Mouse (Mus musculus): ENCODE results near the gene Pms2. TPM values are rescaled to one million over a fixed set of nuclear protein-coding genes. Genes with fewer than 3 reads are reported as not detected.

The Pms2 gene
- 2.5 TPM for polyA plus RNA-seq (2012; fragmentation: generic; extraction: Trizol)

GRCm38 (mm10) chr5:143909417-143910400 is at the start of gene Pms2, which contains the start of gene Aimp2:
Gene Pms2 (plus strand): TSS chr5:143909964.
Gene Aimp2 (minus strand): TSS chr5:143909847.
- TF ChIP-seq POLR2AphosphoS2 (IDR thresholded peaks at IDR 0.05; ENCODE audit: insufficient read length, low read depth) = peak; percentile 86
- peak; percentile 13 for TF ChIP-seq MAX (IDR thresholded peaks at IDR 0.05; ENCODE audit: low read depth)
- peak in 1 of 3 experiments; percentile 28 for TF ChIP-seq MYOD1 (IDR thresholded peaks at IDR 0.05; ENCODE audit: control insufficient read depth in 1 of 3, insufficient read length in 2 of 3, low read depth in 2 of 3)
- TF ChIP-seq TCF12 (IDR thresholded peaks at IDR 0.05; ENCODE audit: insufficient read depth, poor library complexity, severe bottlenecking) = no peak
- no peak for TF ChIP-seq MYOG (IDR thresholded peaks at IDR 0.05; ENCODE audit: control insufficient read depth in 1 of 3, insufficient read depth in 1 of 3, insufficient read length in 2 of 3, low read depth in 2 of 3)
- TF ChIP-seq POLR2A (IDR thresholded peaks at IDR 0.05; ENCODE audit: insufficient read length, low read depth) = peak; percentile 82
- TF ChIP-seq E2F4 (IDR thresholded peaks at IDR 0.05; ENCODE audit: insufficient read depth) = peak; percentile 87
- TF ChIP-seq USF1 (IDR thresholded peaks at IDR 0.05; ENCODE audit: low read depth) = no peak
- TF ChIP-seq REST (IDR thresholded peaks at IDR 0.05; ENCODE audit: insufficient read depth, insufficient read length) = no peak
- TF ChIP-seq SRF (IDR thresholded peaks at IDR 0.05; ENCODE audit: control insufficient read depth, insufficient read length, low read depth) = no peak
- Histone ChIP-seq H3K4me3 (peak within 1 kb of the TSS; percentile 79), H3K27me3 (ENCODE audit: control insufficient read depth, insufficient read depth, insufficient read length) (no peaks in the 10 kb centered on the region), H3ac (ENCODE audit: control insufficient read depth, insufficient read length) (peak within 1 kb of the TSS; percentile 36), H3K4me2 (ENCODE audit: low read depth) (peak within 1 kb of the TSS; percentile 83), H3K36me3 (ENCODE audit: control insufficient read depth, insufficient read depth) (peaks cover 1% of the 10 kb centered on the region), H3K79me2 (ENCODE audit: control insufficient read depth, insufficient read depth) (peaks cover 26% of the 10 kb centered on the region)

- no peak overlapping the region for H3ac ChIP-seq (ENCODE audit: control insufficient read depth, insufficient read length)
- no peak overlapping the region for H3K4me2 ChIP-seq (ENCODE audit: low read depth)
- H3K4me3 ChIP-seq = no peak overlapping the region
- no peaks in the 10 kb centered on the region for H3K27me3 ChIP-seq (ENCODE audit: control insufficient read depth, insufficient read depth, insufficient read length)
- TF ChIP-seq E2F4 (IDR thresholded peaks at IDR 0.05; ENCODE audit: insufficient read depth) = no peak
- peak in 1 of 3 experiments; percentile 55 for TF ChIP-seq MYOD1 (IDR thresholded peaks at IDR 0.05; ENCODE audit: control insufficient read depth in 1 of 3, insufficient read length in 2 of 3, low read depth in 2 of 3)
- TF ChIP-seq SRF (IDR thresholded peaks at IDR 0.05; ENCODE audit: control insufficient read depth, insufficient read length, low read depth) = no peak
- TF ChIP-seq CEBPB (IDR thresholded peaks at IDR 0.05; ENCODE audit: insufficient read depth, poor library complexity, severe bottlenecking) = no peak
- TF ChIP-seq TCF12 (IDR thresholded peaks at IDR 0.05; ENCODE audit: insufficient read depth, poor library complexity, severe bottlenecking) = peak; percentile 2
- no peak for TF ChIP-seq REST (IDR thresholded peaks at IDR 0.05; ENCODE audit: insufficient read depth, insufficient read length)
- peak in 2 of 3 experiments; percentile 11 to 63 for TF ChIP-seq MYOG (IDR thresholded peaks at IDR 0.05; ENCODE audit: control insufficient read depth in 1 of 3, insufficient read depth in 1 of 3, insufficient read length in 2 of 3, low read depth in 2 of 3)
- no peak for TF ChIP-seq MAX (IDR thresholded peaks at IDR 0.05; ENCODE audit: low read depth)
- TF ChIP-seq POLR2A (IDR thresholded peaks at IDR 0.05; ENCODE audit: insufficient read length, low read depth) = no peak
- TF ChIP-seq TCF3 (IDR thresholded peaks at IDR 0.05; ENCODE audit: insufficient read length, low read depth) = no peak
- no peak for TF ChIP-seq POLR2AphosphoS2 (IDR thresholded peaks at IDR 0.05; ENCODE audit: insufficient read length, low read depth)
- TF ChIP-seq USF1 (IDR thresholded peaks at IDR 0.05; ENCODE audit: low read depth) = no peak
- no peaks in the 10 kb centered on the region for H3K79me2 ChIP-seq (ENCODE audit: control insufficient read depth, insufficient read depth)
- H3K36me3 ChIP-seq (ENCODE audit: control insufficient read depth, insufficient read depth) = peaks cover 7% of the 10 kb centered on the region
Measured at GRCm38 (mm10) chr5:143871547-143872169, 38.1 kb upstream of the Pms2 start.

- H3K36me3 ChIP-seq (ENCODE audit: control insufficient read depth, insufficient read depth) = peaks cover 27% of the 10 kb centered on the region
- H3K79me2 ChIP-seq (ENCODE audit: control insufficient read depth, insufficient read depth) = no peaks in the 10 kb centered on the region
- TF ChIP-seq POLR2AphosphoS2 (IDR thresholded peaks at IDR 0.05; ENCODE audit: insufficient read length, low read depth) = no peak
- TF ChIP-seq REST (IDR thresholded peaks at IDR 0.05; ENCODE audit: insufficient read depth, insufficient read length) = no peak
- no peak for TF ChIP-seq USF1 (IDR thresholded peaks at IDR 0.05; ENCODE audit: low read depth)
- TF ChIP-seq MAX (IDR thresholded peaks at IDR 0.05; ENCODE audit: low read depth) = no peak
- TF ChIP-seq SRF (IDR thresholded peaks at IDR 0.05; ENCODE audit: control insufficient read depth, insufficient read length, low read depth) = no peak
- TF ChIP-seq MYOD1 (IDR thresholded peaks at IDR 0.05; ENCODE audit: control insufficient read depth in 1 of 3, insufficient read length in 2 of 3, low read depth in 2 of 3) = no peak
- no peak for TF ChIP-seq CEBPB (IDR thresholded peaks at IDR 0.05; ENCODE audit: insufficient read depth, poor library complexity, severe bottlenecking)
- TF ChIP-seq TCF3 (IDR thresholded peaks at IDR 0.05; ENCODE audit: insufficient read length, low read depth) = no peak
- no peak for TF ChIP-seq MYOG (IDR thresholded peaks at IDR 0.05; ENCODE audit: control insufficient read depth in 1 of 3, insufficient read depth in 1 of 3, insufficient read length in 2 of 3, low read depth in 2 of 3)
- no peak for TF ChIP-seq E2F4 (IDR thresholded peaks at IDR 0.05; ENCODE audit: insufficient read depth)
- TF ChIP-seq TCF12 (IDR thresholded peaks at IDR 0.05; ENCODE audit: insufficient read depth, poor library complexity, severe bottlenecking) = no peak
- TF ChIP-seq POLR2A (IDR thresholded peaks at IDR 0.05; ENCODE audit: insufficient read length, low read depth) = no peak
- no peak overlapping the region for H3K4me3 ChIP-seq
- H3K4me2 ChIP-seq (ENCODE audit: low read depth) = no peak overlapping the region
- no peak overlapping the region for H3ac ChIP-seq (ENCODE audit: control insufficient read depth, insufficient read length)
- H3K27me3 ChIP-seq (ENCODE audit: control insufficient read depth, insufficient read depth, insufficient read length) = no peaks in the 10 kb centered on the region
Measured at GRCm38 (mm10) chr5:143874571-143874970, 35.2 kb upstream of the Pms2 start.

DNA sequence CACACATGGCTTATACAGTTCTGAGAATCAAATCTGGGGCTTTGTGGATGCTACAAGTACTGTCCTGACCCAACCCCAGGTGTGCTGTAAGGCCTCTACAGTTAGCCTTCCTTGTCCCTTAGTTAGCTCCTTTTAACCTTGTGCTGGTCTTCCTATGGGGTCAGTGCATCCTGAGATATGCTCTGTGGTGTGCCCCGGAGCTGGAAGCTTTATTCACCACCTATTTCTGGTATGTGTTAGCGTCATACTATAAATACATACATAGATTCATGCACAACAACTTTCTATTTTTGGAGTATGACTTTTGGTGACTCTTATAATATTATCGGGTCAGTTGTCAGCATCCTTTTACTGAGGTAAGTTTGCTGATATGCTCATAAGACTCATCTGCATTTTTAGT is 24.5 kb upstream of the Pms2 start:
- no peak overlapping the region for H3K4me2 ChIP-seq (ENCODE audit: low read depth)
- no peak for TF ChIP-seq POLR2AphosphoS2 (IDR thresholded peaks at IDR 0.05; ENCODE audit: insufficient read length, low read depth)
- TF ChIP-seq CEBPB (IDR thresholded peaks at IDR 0.05; ENCODE audit: insufficient read depth, poor library complexity, severe bottlenecking) = no peak
- TF ChIP-seq TCF3 (IDR thresholded peaks at IDR 0.05; ENCODE audit: insufficient read length, low read depth) = no peak
- TF ChIP-seq POLR2A (IDR thresholded peaks at IDR 0.05; ENCODE audit: insufficient read length, low read depth) = no peak
- no peak for TF ChIP-seq MYOG (IDR thresholded peaks at IDR 0.05; ENCODE audit: control insufficient read depth in 1 of 3, insufficient read depth in 1 of 3, insufficient read length in 2 of 3, low read depth in 2 of 3)
- no peak for TF ChIP-seq TCF12 (IDR thresholded peaks at IDR 0.05; ENCODE audit: insufficient read depth, poor library complexity, severe bottlenecking)
- no peak for TF ChIP-seq MYOD1 (IDR thresholded peaks at IDR 0.05; ENCODE audit: control insufficient read depth in 1 of 3, insufficient read length in 2 of 3, low read depth in 2 of 3)
- TF ChIP-seq E2F4 (IDR thresholded peaks at IDR 0.05; ENCODE audit: insufficient read depth) = no peak
- no peak for TF ChIP-seq SRF (IDR thresholded peaks at IDR 0.05; ENCODE audit: control insufficient read depth, insufficient read length, low read depth)
- peaks cover 16% of the 10 kb centered on the region for H3K36me3 ChIP-seq (ENCODE audit: control insufficient read depth, insufficient read depth)
- H3K27me3 ChIP-seq (ENCODE audit: control insufficient read depth, insufficient read depth, insufficient read length) = no peaks in the 10 kb centered on the region
- no peaks in the 10 kb centered on the region for H3K79me2 ChIP-seq (ENCODE audit: control insufficient read depth, insufficient read depth)
- H3K4me3 ChIP-seq = no peak overlapping the region
- H3ac ChIP-seq (ENCODE audit: control insufficient read depth, insufficient read length) = no peak overlapping the region
